Comparison of ENCODE assay signal across 23 mouse cellular contexts in the genomic region with DNA sequence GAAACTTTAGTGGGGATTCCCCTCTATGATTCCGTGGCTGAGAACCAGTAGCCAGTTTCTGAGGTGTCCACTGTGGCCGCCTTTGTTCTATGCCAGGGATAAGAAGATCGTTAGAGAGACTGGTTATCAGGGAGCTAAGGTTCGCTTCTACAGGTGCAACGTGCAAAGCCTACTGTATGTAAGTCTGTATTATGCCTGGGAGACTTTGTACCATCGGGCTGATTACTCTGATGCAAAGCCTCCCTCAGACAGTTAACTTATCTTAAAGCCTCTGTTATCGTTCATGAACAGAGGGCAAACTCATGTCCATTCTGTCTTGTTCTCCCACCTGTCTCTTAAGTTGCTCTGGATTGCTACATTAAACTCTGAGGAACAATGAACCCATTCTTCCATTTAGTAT. TPM values are rescaled to one million over a fixed set of nuclear protein-coding genes. Genes with fewer than 3 reads are reported as not detected.
"Had no signal": no experiment of that assay in that cellular context is flagged by ENCODE, and none has a peak within 500 bp of the region (broad histone marks: within the 10 kb centered on the region; RNA-seq: fewer than 3 reads in every experiment).

No protein-coding gene starts in this region.

- H3K4me2 ChIP-seq: lung, embryonic 15.5 days; midbrain, embryonic 11.5 days; midbrain, embryonic 13.5 days; midbrain, embryonic 15.5 days; neural tube, embryonic 12.5 days had no signal

- H3K36me3 ChIP-seq: lung, embryonic 15.5 days; midbrain, embryonic 13.5 days; midbrain, embryonic 15.5 days; neural tube, embryonic 12.5 days had no signal

- H3K9ac ChIP-seq: liver, postnatal 0 days; lung, embryonic 15.5 days; midbrain, embryonic 13.5 days; midbrain, embryonic 15.5 days; neural tube, embryonic 12.5 days had no signal

- H3K4me1 ChIP-seq: lung, embryonic 15.5 days; megakaryocyte, embryonic 14.5 days; midbrain, embryonic 13.5 days; midbrain, embryonic 15.5 days; neural tube, embryonic 12.5 days had no signal

- H3K9me3 ChIP-seq: lung, embryonic 15.5 days; megakaryocyte, embryonic 14.5 days; midbrain, embryonic 13.5 days; midbrain, embryonic 15.5 days; neural tube, embryonic 12.5 days had no signal

- H3K4me3 ChIP-seq: lung, embryonic 15.5 days; megakaryocyte, embryonic 14.5 days; midbrain, embryonic 13.5 days; midbrain, embryonic 15.5 days; neural tube, embryonic 12.5 days had no signal

- DNase-seq: liver, postnatal 0 days; lung, adult 2 months; lung, postnatal 14 days; lung, postnatal 36 days; retina, postnatal 1 day; right cerebral cortex, adult 18-20 months; right cerebral cortex, postnatal 25 days; right cerebral cortex, postnatal 4 days; spleen, adult 18-20 months; thymus, adult 2 months; thymus, postnatal 25 days; thymus, postnatal 4 days had no signal

- H3K27me3 ChIP-seq: lung, embryonic 15.5 days; megakaryocyte, embryonic 14.5 days; midbrain, embryonic 13.5 days; midbrain, embryonic 15.5 days; neural tube, embryonic 12.5 days had no signal

- ATAC-seq: liver, postnatal 0 days; lung, postnatal 0 days; midbrain, embryonic 13.5 days; midbrain, embryonic 15.5 days had no signal

- H3K27ac ChIP-seq: lung, embryonic 15.5 days; macrophage; midbrain, embryonic 13.5 days; midbrain, embryonic 15.5 days; neural tube, embryonic 12.5 days had no signal

RNA-seq across cellular contexts. Expression of gene Cps1, which starts 43.7 kb away (rescaled TPM):
- total RNA-seq: megakaryocyte progenitor cell, adult 5-6 weeks; monocyte, adult 5-6 weeks; neutrophil, adult 5-6 weeks had no signal
- polyA plus RNA-seq: macrophage had no signal
